Mouse (Mus musculus) midbrain, embryonic 15.5 days (tissue): Measurements from ENCODE around the gene Gm9958. TPM values are rescaled to one million over a fixed set of nuclear protein-coding genes. Genes with fewer than 3 reads are reported as not detected.

ENCODE experiments used
- ATAC-seq: fragments of 200-750 bp; cut with Nextera tagmentation; replicated peaks from 2 replicates; pipeline ENCODE4 v1.8.0; 2017; ENCODE audit warnings: moderate TSS enrichment
- H3K27ac ChIP-seq: fragments of 300-500 bp; sonication (generic); 2 replicates; pipeline ENCODE4 v1.5.1; 2015; ENCODE audit warnings: mild to moderate bottlenecking, inconsistent platforms
- H3K27me3 ChIP-seq: fragments of 300-500 bp; sonication (generic); replicated peaks from 2 replicates; pipeline ENCODE4 v1.6.1; 2015; ENCODE audit warnings: inconsistent platforms
- H3K36me3 ChIP-seq: fragments of 300-500 bp; sonication (generic); replicated peaks from 2 replicates; pipeline ENCODE4 v1.6.1; 2015; ENCODE audit warnings: inconsistent platforms
- H3K4me1 ChIP-seq: fragments of 300-500 bp; sonication (generic); 2 replicates; pipeline ENCODE4 v1.6.1; 2015; ENCODE audit warnings: inconsistent platforms
- H3K4me2 ChIP-seq: fragments of 300-500 bp; sonication (generic); 2 replicates; pipeline ENCODE4 v1.6.1; 2015; ENCODE audit warnings: inconsistent platforms, mild to moderate bottlenecking, moderate library complexity
- H3K4me3 ChIP-seq: fragments of 300-500 bp; sonication (generic); 2 replicates; pipeline ENCODE4 v1.5.1; 2015; ENCODE audit warnings: mild to moderate bottlenecking, inconsistent platforms
- H3K9ac ChIP-seq: fragments of 300-500 bp; sonication (generic); 2 replicates; pipeline ENCODE4 v1.6.1; 2015; ENCODE audit warnings: mild to moderate bottlenecking, inconsistent platforms
- H3K9me3 ChIP-seq: fragments of 300-500 bp; sonication (generic); 2 replicates; pipeline ENCODE4 v1.6.1; 2016; ENCODE audit warnings: inconsistent platforms
- WGBS: fragments of 180-500 bp; shearing (Covaris S2); methylation state at CpG from one replicate; pipeline ENCODE4 v1.1.7; 2015; ENCODE audit warnings: mixed read lengths; 5-methylcytosine and 5-hydroxymethylcytosine counted together
- polyA plus RNA-seq: library from polyadenylated mRNA; unstranded; fragments of >200 nt; fragmentation: Nextera tagmentation; extraction: Ambion mirVana; gene quantifications from 2 replicates; pipeline ENCODE4 v1.2.1, GENCODE M21; 2015

The Gm9958 gene
- polyA plus RNA-seq, 1 experiment from 2014 or later, result 4.2 TPM

DNA sequence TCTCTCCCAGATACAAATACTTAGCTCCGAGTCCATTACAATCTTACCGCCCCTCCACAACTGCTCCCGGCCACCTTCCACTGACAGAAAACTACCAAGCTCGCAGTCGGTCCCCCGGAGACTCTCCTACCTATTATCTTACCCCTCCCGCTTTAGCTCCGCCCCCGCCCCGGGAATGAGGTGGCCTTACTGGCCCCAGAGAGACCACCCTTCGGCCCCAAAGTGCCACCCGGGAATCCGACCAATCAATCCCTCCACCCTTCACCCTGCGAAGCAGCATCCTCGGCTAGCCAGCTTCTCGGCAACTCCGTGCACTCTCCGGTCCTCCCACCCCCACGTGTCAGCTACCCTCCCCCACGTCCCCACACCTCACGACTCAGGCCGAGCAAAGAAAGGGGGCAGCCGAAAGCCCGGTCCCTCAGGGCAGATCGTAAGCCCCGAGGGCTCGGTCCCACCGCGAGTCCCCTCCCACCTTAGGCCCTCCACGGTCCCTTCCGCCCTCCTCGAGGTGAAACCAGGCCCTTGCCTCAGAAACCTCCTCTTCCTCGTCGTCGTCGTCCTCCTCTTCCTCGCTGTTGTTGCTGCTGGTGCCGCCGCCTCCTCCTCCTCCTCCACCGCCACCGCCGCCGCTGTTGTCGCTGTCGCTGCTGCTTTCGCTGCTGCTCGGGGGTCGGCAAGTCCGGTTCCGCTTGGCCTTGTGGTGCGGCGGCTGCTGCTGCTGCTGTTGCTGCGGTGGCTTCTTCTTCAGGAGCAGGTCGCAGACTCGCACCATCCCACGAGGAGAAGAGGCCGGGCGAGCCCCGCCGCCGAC is 1.7 kb upstream of the Gm9958 start:
- ATAC-seq, result peak; percentile 44
- Histone ChIP-seq H3K4me2 (peak overlapping the region; percentile 76), H3K4me3 (peak overlapping the region; percentile 98), H3K27ac (peak overlapping the region; percentile 100), H3K9ac (peak overlapping the region; percentile 95), H3K9me3 (no peaks in the 10 kb centered on the region), H3K36me3 (no peaks in the 10 kb centered on the region), H3K27me3 (no peaks in the 10 kb centered on the region), H3K4me1 (peaks cover 35% of the 10 kb centered on the region)
- under 1% methylated on average over 55 of the region's 61 CpGs for WGBS

DNA sequence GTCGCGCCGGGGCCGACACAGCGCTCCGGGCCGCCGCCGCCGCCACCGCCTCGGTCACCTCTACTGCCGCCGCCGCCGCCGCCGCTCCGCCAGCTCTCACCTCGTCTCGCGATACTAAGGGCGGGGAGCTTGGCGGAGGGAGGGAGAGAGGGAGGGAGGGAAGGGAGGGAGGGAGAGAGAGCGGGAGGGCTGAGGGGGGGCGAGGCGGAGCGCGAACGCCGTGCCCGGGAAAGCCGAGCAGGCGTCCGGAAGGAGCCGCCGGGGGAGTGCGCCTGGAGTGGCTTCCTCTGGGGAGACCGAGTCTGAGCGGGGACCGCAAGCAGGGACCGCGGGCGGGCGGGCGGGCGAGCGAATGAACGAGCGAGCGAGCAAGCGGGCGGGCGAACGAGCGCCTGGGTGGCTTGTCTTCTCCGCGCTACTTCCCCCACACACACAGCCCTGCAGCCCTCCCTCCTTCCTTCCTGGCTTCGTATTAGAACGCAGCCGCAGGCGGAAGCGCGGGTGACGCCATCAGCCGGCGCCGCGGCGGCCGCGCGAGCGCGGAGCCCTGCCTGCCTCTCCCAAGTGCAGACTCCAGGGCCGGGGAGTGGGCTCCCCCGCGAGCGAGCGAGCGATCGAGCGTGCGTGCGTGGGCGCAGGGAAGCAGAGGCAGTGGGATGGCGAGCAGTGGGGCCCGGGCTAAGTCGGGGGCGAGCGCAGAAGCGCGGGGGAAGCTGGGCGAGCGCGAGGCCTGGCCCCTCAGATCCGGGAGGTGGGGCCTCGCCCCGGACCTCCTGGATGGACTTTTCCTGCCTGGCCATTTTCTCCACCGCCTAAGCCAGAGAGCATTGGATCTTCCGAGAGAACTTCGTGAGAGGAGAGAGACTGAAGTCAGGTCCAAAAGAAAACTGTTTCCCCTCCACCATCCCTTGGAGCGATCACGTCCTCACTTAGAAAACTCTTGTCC is 610 bp upstream of the Gm9958 start, which contains the start of gene Ankrd17:
Ankrd17 (minus strand) TSS at position 457 of the 946 bp plus-strand sequence.
- Histone ChIP-seq H3K4me2 (peak within 1 kb of the TSS; percentile 76), H3K9ac (peak within 1 kb of the TSS; percentile 95), H3K4me3 (peak within 1 kb of the TSS; percentile 98), H3K4me1 (peaks cover 35% of the 10 kb centered on the region), H3K36me3 (no peaks in the 10 kb centered on the region), H3K9me3 (no peaks in the 10 kb centered on the region), H3K27me3 (no peaks in the 10 kb centered on the region), H3K27ac (peak within 1 kb of the TSS; percentile 100)
- ATAC-seq, result peak; percentile 96
- under 1% methylated on average over 84 of the region's 104 CpGs for WGBS

DNA sequence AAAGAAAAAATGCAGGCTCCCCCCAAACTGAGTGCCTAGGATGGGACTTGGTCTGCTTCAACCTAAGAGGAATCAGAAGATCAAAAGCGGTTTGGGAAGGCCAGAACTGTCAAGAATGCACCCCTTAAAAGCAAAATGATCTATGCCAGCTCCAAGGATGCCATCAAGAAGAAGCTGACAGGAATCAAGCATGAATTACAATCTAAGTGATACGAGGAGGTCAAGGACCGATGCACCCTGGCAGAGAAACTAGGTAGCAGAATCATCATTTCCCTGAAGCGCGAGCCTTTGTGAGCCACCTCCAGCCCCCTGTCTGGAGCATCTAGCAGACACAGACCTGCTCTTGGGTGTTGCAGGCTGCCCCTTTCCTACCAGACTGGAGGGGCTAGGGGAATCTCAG is 3.4 kb downstream of the Gm9958 start:
- WGBS, result 85% methylated on average over 5 of the region's 5 CpGs
- ATAC-seq, result no peak
- peaks cover 9% of the 10 kb centered on the region for H3K4me1 ChIP-seq
- no peaks in the 10 kb centered on the region for H3K36me3 ChIP-seq
- no peak overlapping the region for H3K9ac ChIP-seq
- H3K4me3 ChIP-seq, result no peak overlapping the region
- no peak overlapping the region for H3K4me2 ChIP-seq
- no peaks in the 10 kb centered on the region for H3K9me3 ChIP-seq
- no peaks in the 10 kb centered on the region for H3K27me3 ChIP-seq
- no peak overlapping the region for H3K27ac ChIP-seq

DNA sequence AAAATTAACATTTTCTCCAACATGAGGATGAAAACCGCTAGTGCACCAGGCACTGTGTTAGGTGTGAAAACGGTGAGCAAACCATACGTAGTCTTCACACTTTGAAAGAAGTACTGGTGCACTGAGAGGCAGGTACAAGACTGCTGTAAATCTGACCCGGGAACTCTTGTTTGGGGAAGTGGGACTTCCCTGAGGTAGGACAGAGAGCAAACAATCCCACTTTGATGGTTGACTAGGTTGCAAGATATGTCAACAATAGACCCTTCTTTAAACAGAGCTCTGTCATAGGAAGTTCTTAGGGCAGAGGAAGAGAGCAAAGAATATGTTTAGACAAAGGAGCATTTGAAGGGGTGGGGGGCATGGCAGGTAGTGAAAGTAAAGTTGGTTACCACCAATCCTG is 6.7 kb downstream of the Gm9958 start:
- ATAC-seq, result no peak
- no peaks in the 10 kb centered on the region for H3K4me1 ChIP-seq

GRCm38 (mm10) chr5:90381458-90381857 is 14.5 kb downstream of the Gm9958 start:
- H3K4me2 ChIP-seq, result no peak overlapping the region
- H3K27ac ChIP-seq, result no peak overlapping the region
- no peak overlapping the region for H3K9ac ChIP-seq
- no peaks in the 10 kb centered on the region for H3K27me3 ChIP-seq
- H3K4me3 ChIP-seq, result no peak overlapping the region
- ATAC-seq, result no peak
- WGBS, result 70% methylated on average over 4 of the region's 4 CpGs
- no peaks in the 10 kb centered on the region for H3K9me3 ChIP-seq
- H3K4me1 ChIP-seq, result no peaks in the 10 kb centered on the region
- no peaks in the 10 kb centered on the region for H3K36me3 ChIP-seq

More for the DNA sequence above, 6.7 kb downstream of the Gm9958 start:
- no peak overlapping the region for H3K4me2 ChIP-seq
- WGBS, result 91% methylated on average over 4 of the region's 4 CpGs
- H3K4me3 ChIP-seq, result no peak overlapping the region
- no peaks in the 10 kb centered on the region for H3K9me3 ChIP-seq
- no peak overlapping the region for H3K9ac ChIP-seq
- no peaks in the 10 kb centered on the region for H3K36me3 ChIP-seq
- H3K27me3 ChIP-seq, result no peaks in the 10 kb centered on the region
- H3K27ac ChIP-seq, result no peak overlapping the region

DNA sequence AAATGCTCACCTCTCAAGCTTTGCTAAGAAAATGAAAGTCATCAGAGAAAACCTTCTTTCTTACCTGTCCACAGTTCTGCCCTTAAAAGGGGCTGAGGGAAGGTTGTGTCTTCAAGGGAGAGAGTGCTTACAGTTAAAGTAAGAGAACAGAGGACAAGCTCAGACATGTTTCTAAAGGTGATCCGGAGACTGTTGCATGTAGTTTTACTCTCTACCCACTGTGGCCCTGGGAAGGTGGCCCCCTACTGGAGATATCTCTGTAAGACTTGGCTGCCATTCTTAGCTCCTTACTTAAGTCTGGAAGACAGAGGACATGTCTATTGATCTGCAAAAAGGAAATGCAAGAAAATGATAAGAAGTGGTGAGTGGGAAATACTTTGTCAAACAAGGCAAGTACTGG is 16.1 kb downstream of the Gm9958 start:
- no peaks in the 10 kb centered on the region for H3K36me3 ChIP-seq
- H3K9me3 ChIP-seq, result no peaks in the 10 kb centered on the region
- no peak for ATAC-seq
- H3K27me3 ChIP-seq, result no peaks in the 10 kb centered on the region
- WGBS, result 53% methylated on average over 1 of the region's 1 CpGs
- H3K4me2 ChIP-seq, result no peak overlapping the region
- H3K27ac ChIP-seq, result no peak overlapping the region
- H3K4me1 ChIP-seq, result no peaks in the 10 kb centered on the region
- no peak overlapping the region for H3K9ac ChIP-seq
- H3K4me3 ChIP-seq, result no peak overlapping the region

GRCm38 (mm10) chr5:90393764-90394163 is 26.8 kb downstream of the Gm9958 start:
- no peak overlapping the region for H3K4me2 ChIP-seq
- ATAC-seq, result no peak

DNA sequence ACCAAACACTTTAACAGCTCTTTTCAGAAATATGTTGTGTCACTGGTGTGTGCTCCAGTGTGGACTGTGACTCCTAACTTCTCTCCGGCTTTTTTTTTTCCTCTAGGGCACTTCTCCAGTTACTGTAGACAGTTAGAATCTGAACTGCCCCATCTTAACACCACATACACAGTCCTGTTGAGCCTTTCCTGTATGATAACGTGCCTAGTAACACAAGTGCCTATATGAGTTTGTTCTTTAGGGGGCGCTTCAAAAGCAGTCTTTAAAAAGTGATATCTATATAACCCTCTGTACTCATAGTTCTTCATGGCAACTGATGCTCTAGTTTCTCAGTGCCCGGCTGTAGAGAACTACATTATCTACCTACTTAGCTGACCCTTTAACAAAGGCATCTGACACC is 27.3 kb downstream of the Gm9958 start:
- H3K27me3 ChIP-seq, result no peaks in the 10 kb centered on the region
- H3K4me3 ChIP-seq, result no peak overlapping the region
- H3K36me3 ChIP-seq, result no peaks in the 10 kb centered on the region
- H3K9me3 ChIP-seq, result no peaks in the 10 kb centered on the region
- H3K9ac ChIP-seq, result no peak overlapping the region
- no peak for ATAC-seq
- no peak overlapping the region for H3K27ac ChIP-seq
- WGBS, result 72% methylated on average over 4 of the region's 4 CpGs
- H3K4me2 ChIP-seq, result no peak overlapping the region
- no peaks in the 10 kb centered on the region for H3K4me1 ChIP-seq

More at GRCm38 (mm10) chr5:90393764-90394163, 26.8 kb downstream of the Gm9958 start:
- Histone ChIP-seq H3K4me1 (no peaks in the 10 kb centered on the region), H3K36me3 (no peaks in the 10 kb centered on the region), H3K9ac (no peak overlapping the region), H3K4me3 (no peak overlapping the region), H3K27ac (no peak overlapping the region), H3K27me3 (no peaks in the 10 kb centered on the region), H3K9me3 (no peaks in the 10 kb centered on the region)
- WGBS, result 72% methylated on average over 5 of the region's 5 CpGs

DNA sequence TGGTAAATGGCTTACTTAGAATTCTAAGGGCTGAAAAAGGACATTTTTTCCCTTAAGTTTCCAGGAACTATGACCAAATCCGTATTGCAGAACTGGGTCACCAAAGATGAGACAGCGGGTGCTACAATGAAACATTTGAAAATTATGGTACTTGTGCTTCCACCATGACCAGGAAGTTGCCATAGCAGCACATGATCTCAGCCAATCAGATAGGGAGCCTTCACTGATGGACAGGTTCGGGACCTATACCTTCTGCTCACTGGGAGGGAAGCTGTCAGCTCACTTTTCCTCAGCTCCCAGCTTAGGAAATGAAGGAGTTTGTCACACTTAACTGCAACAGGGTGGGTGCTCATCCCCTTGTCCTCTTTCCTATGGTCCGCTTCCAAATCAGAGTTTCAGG is 29.8 kb downstream of the Gm9958 start:
- Histone ChIP-seq H3K27me3 (no peaks in the 10 kb centered on the region), H3K27ac (no peak overlapping the region), H3K9me3 (no peaks in the 10 kb centered on the region), H3K36me3 (no peaks in the 10 kb centered on the region), H3K4me2 (no peak overlapping the region), H3K4me1 (no peaks in the 10 kb centered on the region), H3K4me3 (no peak overlapping the region), H3K9ac (no peak overlapping the region)
- no peak for ATAC-seq
- 92% methylated on average over 4 of the region's 4 CpGs for WGBS

- no peaks in the 10 kb centered on the region for H3K9me3 ChIP-seq
- WGBS, result 90% methylated on average over 4 of the region's 4 CpGs
- H3K27ac ChIP-seq, result no peak overlapping the region
- H3K4me2 ChIP-seq, result no peak overlapping the region
- ATAC-seq, result no peak
- H3K36me3 ChIP-seq, result no peaks in the 10 kb centered on the region
- H3K9ac ChIP-seq, result no peak overlapping the region
- no peaks in the 10 kb centered on the region for H3K27me3 ChIP-seq
- no peak overlapping the region for H3K4me3 ChIP-seq
- H3K4me1 ChIP-seq, result no peaks in the 10 kb centered on the region
Measured at GRCm38 (mm10) chr5:90405210-90405609, 38.2 kb downstream of the Gm9958 start.

GRCm38 (mm10) chr5:90414142-90414924 is 47.3 kb downstream of the Gm9958 start:
- WGBS, result 87% methylated on average over 8 of the region's 8 CpGs
- no peak overlapping the region for H3K4me2 ChIP-seq
- no peaks in the 10 kb centered on the region for H3K27me3 ChIP-seq
- no peak overlapping the region for H3K27ac ChIP-seq
- no peak overlapping the region for H3K9ac ChIP-seq
- ATAC-seq, result no peak
- no peaks in the 10 kb centered on the region for H3K9me3 ChIP-seq
- no peaks in the 10 kb centered on the region for H3K4me1 ChIP-seq
- no peaks in the 10 kb centered on the region for H3K36me3 ChIP-seq
- no peak overlapping the region for H3K4me3 ChIP-seq

- no peaks in the 10 kb centered on the region for H3K27me3 ChIP-seq
- ATAC-seq, result no peak
- H3K4me2 ChIP-seq, result no peak overlapping the region
- no peaks in the 10 kb centered on the region for H3K9me3 ChIP-seq
- H3K4me3 ChIP-seq, result no peak overlapping the region
- H3K9ac ChIP-seq, result no peak overlapping the region
- no peaks in the 10 kb centered on the region for H3K4me1 ChIP-seq
- H3K27ac ChIP-seq, result no peak overlapping the region
- 51% methylated on average over 6 of the region's 6 CpGs for WGBS
- H3K36me3 ChIP-seq, result no peaks in the 10 kb centered on the region
Measured at GRCm38 (mm10) chr5:90414925-90415295, 47.9 kb downstream of the Gm9958 start.
